Mouse (Mus musculus): Measurements from ENCODE around the gene Fbxo27. TPM values are rescaled to one million over a fixed set of nuclear protein-coding genes. Genes with fewer than 3 reads are reported as not detected.

Gene Fbxo27
- polyA plus RNA-seq, 1 experiment: 0.01 TPM

GRCm38 (mm10) chr7:28710962-28711361, 18.3 kb downstream of the Fbxo27 start:
- Histone ChIP-seq H3K36me3 (ENCODE audit: control insufficient read depth, insufficient read depth) (no peaks in the 10 kb centered on the region), H3K4me3 (ENCODE audit: insufficient read depth, poor library complexity, severe bottlenecking) (no peak overlapping the region), H3ac (ENCODE audit: control insufficient read depth, insufficient read length, low read depth) (no peak overlapping the region), H3K79me3 (ENCODE audit: low read depth) (no peaks in the 10 kb centered on the region), H3K27me3 (ENCODE audit: control insufficient read depth, insufficient read depth, insufficient read length) (no peaks in the 10 kb centered on the region), H3K79me2 (ENCODE audit: control insufficient read depth, insufficient read depth) (no peaks in the 10 kb centered on the region)
- no peak for TF ChIP-seq CEBPB (IDR thresholded peaks at IDR 0.05; ENCODE audit: low read depth)
- TF ChIP-seq CTCF (IDR thresholded peaks at IDR 0.05; ENCODE audit: control insufficient read depth, insufficient read depth, insufficient read length): no peak
- no peak for TF ChIP-seq MYOD1 (IDR thresholded peaks at IDR 0.05; ENCODE audit: control insufficient read depth, insufficient read length, low read depth)

GRCm38 (mm10) chr7:28714667-28715066, 22.0 kb downstream of the Fbxo27 start:
- no peaks in the 10 kb centered on the region for H3K79me2 ChIP-seq (ENCODE audit: control insufficient read depth, insufficient read depth)
- no peaks in the 10 kb centered on the region for H3K36me3 ChIP-seq (ENCODE audit: control insufficient read depth, insufficient read depth)
- H3K4me3 ChIP-seq (ENCODE audit: insufficient read depth, poor library complexity, severe bottlenecking): no peak overlapping the region
- no peak overlapping the region for H3ac ChIP-seq (ENCODE audit: control insufficient read depth, insufficient read length, low read depth)
- TF ChIP-seq USF1 (IDR thresholded peaks at IDR 0.05; ENCODE audit: low read depth): no peak
- TF ChIP-seq MAX (IDR thresholded peaks at IDR 0.05): no peak
- TF ChIP-seq CEBPB (IDR thresholded peaks at IDR 0.05; ENCODE audit: low read depth): no peak
- TF ChIP-seq FOSL1 (IDR thresholded peaks at IDR 0.05; ENCODE audit: insufficient read depth, low read length, poor library complexity, severe bottlenecking): no peak
- no peak for TF ChIP-seq CTCF (IDR thresholded peaks at IDR 0.05; ENCODE audit: control insufficient read depth, insufficient read depth, insufficient read length)
- TF ChIP-seq MYOG (IDR thresholded peaks at IDR 0.05; ENCODE audit: control insufficient read depth, extremely low read depth, insufficient read length): no peak
- TF ChIP-seq MYOD1 (IDR thresholded peaks at IDR 0.05; ENCODE audit: control insufficient read depth, insufficient read length, low read depth): no peak
- H3K79me3 ChIP-seq (ENCODE audit: low read depth): no peaks in the 10 kb centered on the region
- H3K27me3 ChIP-seq (ENCODE audit: control insufficient read depth, insufficient read depth, insufficient read length): no peaks in the 10 kb centered on the region

GRCm38 (mm10) chr7:28715598-28715997, 22.9 kb downstream of the Fbxo27 start:
- Histone ChIP-seq H3K79me3 (ENCODE audit: low read depth) (no peaks in the 10 kb centered on the region), H3K36me3 (ENCODE audit: control insufficient read depth, insufficient read depth) (no peaks in the 10 kb centered on the region), H3K4me3 (ENCODE audit: insufficient read depth, poor library complexity, severe bottlenecking) (no peak overlapping the region), H3K27me3 (ENCODE audit: control insufficient read depth, insufficient read depth, insufficient read length) (no peaks in the 10 kb centered on the region), H3K79me2 (ENCODE audit: control insufficient read depth, insufficient read depth) (no peaks in the 10 kb centered on the region), H3ac (ENCODE audit: control insufficient read depth, insufficient read length, low read depth) (no peak overlapping the region)
- TF ChIP-seq USF1 (IDR thresholded peaks at IDR 0.05; ENCODE audit: low read depth): no peak
- no peak for TF ChIP-seq FOSL1 (IDR thresholded peaks at IDR 0.05; ENCODE audit: insufficient read depth, low read length, poor library complexity, severe bottlenecking)
- TF ChIP-seq MYOG (IDR thresholded peaks at IDR 0.05; ENCODE audit: control insufficient read depth, extremely low read depth, insufficient read length): no peak
- no peak for TF ChIP-seq MAX (IDR thresholded peaks at IDR 0.05)
- no peak for TF ChIP-seq CTCF (IDR thresholded peaks at IDR 0.05; ENCODE audit: control insufficient read depth, insufficient read depth, insufficient read length)
- no peak for TF ChIP-seq MYOD1 (IDR thresholded peaks at IDR 0.05; ENCODE audit: control insufficient read depth, insufficient read length, low read depth)
- TF ChIP-seq CEBPB (IDR thresholded peaks at IDR 0.05; ENCODE audit: low read depth): no peak

- no peaks in the 10 kb centered on the region for H3K27me3 ChIP-seq (ENCODE audit: control insufficient read depth, insufficient read depth, insufficient read length)
- no peaks in the 10 kb centered on the region for H3K79me3 ChIP-seq (ENCODE audit: low read depth)
- no peak for TF ChIP-seq MAX (IDR thresholded peaks at IDR 0.05)
- no peak for TF ChIP-seq MYOG (IDR thresholded peaks at IDR 0.05; ENCODE audit: control insufficient read depth, extremely low read depth, insufficient read length)
- TF ChIP-seq FOSL1 (IDR thresholded peaks at IDR 0.05; ENCODE audit: insufficient read depth, low read length, poor library complexity, severe bottlenecking): no peak
- TF ChIP-seq MYOD1 (IDR thresholded peaks at IDR 0.05; ENCODE audit: control insufficient read depth, insufficient read length, low read depth): no peak
- TF ChIP-seq CEBPB (IDR thresholded peaks at IDR 0.05; ENCODE audit: low read depth): no peak
- no peak for TF ChIP-seq USF1 (IDR thresholded peaks at IDR 0.05; ENCODE audit: low read depth)
- TF ChIP-seq CTCF (IDR thresholded peaks at IDR 0.05; ENCODE audit: control insufficient read depth, insufficient read depth, insufficient read length): no peak
- no peaks in the 10 kb centered on the region for H3K36me3 ChIP-seq (ENCODE audit: control insufficient read depth, insufficient read depth)
- peak within 1 kb of the TSS; percentile 92 for H3ac ChIP-seq (ENCODE audit: control insufficient read depth, insufficient read length, low read depth)
- peak within 1 kb of the TSS; percentile 39 for H3K4me3 ChIP-seq (ENCODE audit: insufficient read depth, poor library complexity, severe bottlenecking)
- H3K79me2 ChIP-seq (ENCODE audit: control insufficient read depth, insufficient read depth): no peaks in the 10 kb centered on the region
Measured at GRCm38 (mm10) chr7:28716590-28717281, 24.1 kb downstream of the Fbxo27 start, which contains the start of gene Fbxo17. Fbxo17 (plus strand) TSS chr7:28716804.

GRCm38 (mm10) chr7:28717726-28718125, 25.1 kb downstream of the Fbxo27 start:
- Histone ChIP-seq H3ac (ENCODE audit: control insufficient read depth, insufficient read length, low read depth) (no peak overlapping the region), H3K79me2 (ENCODE audit: control insufficient read depth, insufficient read depth) (no peaks in the 10 kb centered on the region), H3K27me3 (ENCODE audit: control insufficient read depth, insufficient read depth, insufficient read length) (no peaks in the 10 kb centered on the region), H3K36me3 (ENCODE audit: control insufficient read depth, insufficient read depth) (no peaks in the 10 kb centered on the region), H3K4me3 (ENCODE audit: insufficient read depth, poor library complexity, severe bottlenecking) (peak overlapping the region; percentile 39), H3K79me3 (ENCODE audit: low read depth) (no peaks in the 10 kb centered on the region)
- TF ChIP-seq CEBPB (IDR thresholded peaks at IDR 0.05; ENCODE audit: low read depth) (no peak), CTCF (IDR thresholded peaks at IDR 0.05; ENCODE audit: control insufficient read depth, insufficient read depth, insufficient read length) (no peak), FOSL1 (IDR thresholded peaks at IDR 0.05; ENCODE audit: insufficient read depth, low read length, poor library complexity, severe bottlenecking) (no peak), MYOG (IDR thresholded peaks at IDR 0.05; ENCODE audit: control insufficient read depth, extremely low read depth, insufficient read length) (no peak), USF1 (IDR thresholded peaks at IDR 0.05; ENCODE audit: low read depth) (no peak), MYOD1 (IDR thresholded peaks at IDR 0.05; ENCODE audit: control insufficient read depth, insufficient read length, low read depth) (no peak), MAX (IDR thresholded peaks at IDR 0.05) (no peak)

Data from C2C12 (cell line).